Mouse (Mus musculus): Measurements from ENCODE around the gene Krtap10-4. TPM values are rescaled to one million over a fixed set of nuclear protein-coding genes. Genes with fewer than 3 reads are reported as not detected.
"Not testable (repeated sequence)": the region's sequence is repeated elsewhere in the genome, so short reads cannot be mapped to it uniquely, and the experiment has no call there.

Gene Krtap10-4
- polyA plus RNA-seq, 1 experiment from 2014 or later = not detected

DNA sequence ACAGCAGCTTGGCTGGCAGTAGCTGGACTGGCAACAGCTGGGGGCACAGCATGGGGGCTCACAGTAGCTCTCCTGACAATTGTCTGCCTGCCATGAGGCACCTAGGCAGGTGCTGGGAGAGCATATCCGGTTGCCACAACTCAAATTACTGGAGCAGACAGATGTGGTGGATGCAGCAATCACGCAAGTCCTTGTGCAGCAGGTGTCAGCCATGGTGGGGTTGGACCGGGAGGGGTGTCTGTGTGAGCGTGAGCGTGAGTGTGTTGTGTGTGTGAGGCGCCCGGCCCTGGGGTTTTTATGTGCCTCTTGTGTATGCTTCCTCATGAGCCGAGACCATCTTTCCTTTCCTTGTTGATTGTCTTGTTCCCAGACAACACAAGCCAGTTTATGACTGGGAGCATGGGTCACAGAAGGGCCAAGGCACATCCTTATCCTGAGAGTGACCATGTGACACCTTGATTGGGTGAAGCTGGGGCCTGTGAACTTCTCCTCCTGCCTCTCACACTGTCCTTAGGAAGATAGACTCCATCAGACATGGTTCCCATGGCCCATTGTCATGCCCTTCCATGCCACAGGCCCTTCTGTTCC, 27.9 kb downstream of the Krtap10-4 start, which contains the start of gene Gm19668:
TSS of gene Gm19668 (minus strand) at position 213 of the 588 bp plus-strand sequence.
- no peak within 1 kb of the TSS for H3K9ac ChIP-seq (ENCODE audit: low read length)
- H3K4me2 ChIP-seq (ENCODE audit: low read depth, low read length, severe bottlenecking) = no peak within 1 kb of the TSS
- ATAC-seq (replicated peaks; ENCODE audit: low FRiP score) (no peak), DNase-seq (ENCODE audit: low spot score) (no peak)
- H3K4me3 ChIP-seq (ENCODE audit: low read depth, low read length) = no peak within 1 kb of the TSS
- no peaks in the 10 kb centered on the region for H3K4me1 ChIP-seq (replicated peaks; ENCODE audit: control insufficient read depth, insufficient read depth, low read length)
- H3K9me3 ChIP-seq (ENCODE audit: control insufficient read depth, low read length) = no peaks in the 10 kb centered on the region
- no peaks in the 10 kb centered on the region for H3K27me3 ChIP-seq (ENCODE audit: control insufficient read depth, insufficient read depth, low read length)
- WGBS = 64% methylated on average over 8 of the region's 8 CpGs
- peak within 1 kb of the TSS; percentile 14 for H3K27ac ChIP-seq (ENCODE audit: low read depth, low read length)
- H3K36me3 ChIP-seq (ENCODE audit: control insufficient read depth, insufficient read depth, low read length) = no peaks in the 10 kb centered on the region

DNA sequence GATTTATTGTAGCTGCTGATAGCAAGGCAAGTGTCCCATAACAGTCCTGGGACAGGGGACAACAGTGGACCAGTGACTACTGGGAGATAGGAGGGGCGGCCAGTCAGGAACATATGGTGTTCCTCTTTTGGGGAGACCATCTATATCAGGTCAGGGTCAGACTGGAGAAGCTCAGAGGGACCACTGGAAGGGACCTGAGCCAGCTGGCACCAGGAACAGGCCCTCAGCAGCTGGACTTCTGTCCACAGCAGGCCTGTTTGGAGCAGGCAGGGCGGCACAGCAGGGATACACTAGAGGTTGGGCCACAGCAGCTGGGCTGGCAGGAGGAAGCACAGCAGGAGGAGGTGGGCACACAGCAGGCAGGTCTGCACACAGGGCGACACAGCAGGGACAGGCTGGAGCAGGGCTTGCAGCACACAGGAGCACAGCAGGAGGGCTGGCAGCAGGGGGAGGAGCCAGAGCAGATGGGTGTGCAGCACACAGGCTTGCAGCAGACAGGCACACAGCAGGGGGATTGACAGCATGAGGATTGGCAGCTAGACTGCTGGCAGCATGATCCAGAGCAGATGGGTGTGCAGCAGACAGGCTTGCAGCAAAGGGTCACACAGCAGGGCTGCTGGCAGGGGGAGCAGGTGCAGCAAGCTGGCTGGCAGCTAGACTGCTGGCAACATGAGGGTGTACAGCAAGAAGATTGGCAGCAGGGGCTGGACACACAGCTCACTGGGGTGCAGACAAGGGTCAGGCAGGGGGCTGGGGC, 28.6 kb downstream of the Krtap10-4 start:
- DNase-seq (ENCODE audit: low spot score) = not testable (repeated sequence)

GRCm38 (mm10) chr10:77797677-77798076, 29.2 kb downstream of the Krtap10-4 start:
- peak overlapping the region; percentile 14; the same call in 1 of the 2 replicates for H3K27ac ChIP-seq (ENCODE audit: low read depth, low read length)

More for the DNA sequence above, 28.6 kb downstream of the Krtap10-4 start:
- H3K9me3 ChIP-seq (ENCODE audit: control insufficient read depth, low read length); H3K27me3 ChIP-seq (ENCODE audit: control insufficient read depth, insufficient read depth, low read length); H3K4me2 ChIP-seq (ENCODE audit: low read depth, low read length, severe bottlenecking); H3K4me3 ChIP-seq (ENCODE audit: low read depth, low read length); H3K36me3 ChIP-seq (ENCODE audit: control insufficient read depth, insufficient read depth, low read length); H3K9ac ChIP-seq (ENCODE audit: low read length); H3K4me1 ChIP-seq (replicated peaks; ENCODE audit: control insufficient read depth, insufficient read depth, low read length); ATAC-seq (replicated peaks; ENCODE audit: low FRiP score): not testable (repeated sequence)
- peak overlapping the region; percentile 14 for H3K27ac ChIP-seq (ENCODE audit: low read depth, low read length)
- 28% methylated on average over 3 of the region's 3 CpGs for WGBS

DNA sequence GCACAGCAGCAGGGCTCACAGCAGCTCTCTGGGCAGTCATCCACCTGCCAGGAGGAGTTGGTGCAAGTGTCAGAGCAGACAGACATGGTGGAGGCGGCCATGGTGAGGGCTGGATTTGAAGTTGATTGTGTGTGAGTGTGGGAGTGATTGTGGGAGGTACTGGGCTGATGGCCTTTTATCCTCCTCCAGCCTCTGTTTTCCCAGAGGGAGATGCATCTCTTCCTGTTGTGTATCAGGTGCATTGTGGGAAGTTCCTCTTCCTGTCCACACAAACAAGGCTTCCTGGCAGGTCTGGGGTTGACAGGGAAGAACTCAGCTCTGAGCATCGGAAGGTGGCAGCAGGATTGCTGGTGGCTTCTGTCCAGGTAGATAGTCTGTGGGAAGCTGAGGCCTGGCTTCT, 31.9 kb downstream of the Krtap10-4 start, which contains the start of gene Gm9639:
TSS of gene Gm9639 (minus strand) at position 101 of the 400 bp plus-strand sequence.
- Histone ChIP-seq H3K9me3 (ENCODE audit: control insufficient read depth, low read length) (no peaks in the 10 kb centered on the region), H3K4me1 (replicated peaks; ENCODE audit: control insufficient read depth, insufficient read depth, low read length) (no peaks in the 10 kb centered on the region), H3K36me3 (ENCODE audit: control insufficient read depth, insufficient read depth, low read length) (no peaks in the 10 kb centered on the region), H3K4me3 (ENCODE audit: low read depth, low read length) (no peak within 1 kb of the TSS), H3K27me3 (ENCODE audit: control insufficient read depth, insufficient read depth, low read length) (no peaks in the 10 kb centered on the region), H3K27ac (ENCODE audit: low read depth, low read length) (no peak within 1 kb of the TSS), H3K4me2 (ENCODE audit: low read depth, low read length, severe bottlenecking) (no peak within 1 kb of the TSS), H3K9ac (ENCODE audit: low read length) (no peak within 1 kb of the TSS)
- DNase-seq (ENCODE audit: low spot score) (no peak), ATAC-seq (replicated peaks; ENCODE audit: low FRiP score) (no peak)
- 63% methylated on average over 2 of the region's 2 CpGs for WGBS

More at GRCm38 (mm10) chr10:77797677-77798076, 29.2 kb downstream of the Krtap10-4 start:
- Histone ChIP-seq H3K27me3 (ENCODE audit: control insufficient read depth, insufficient read depth, low read length) (no peaks in the 10 kb centered on the region), H3K9me3 (ENCODE audit: control insufficient read depth, low read length) (no peaks in the 10 kb centered on the region), H3K4me3 (ENCODE audit: low read depth, low read length) (no peak overlapping the region), H3K9ac (ENCODE audit: low read length) (no peak overlapping the region), H3K36me3 (ENCODE audit: control insufficient read depth, insufficient read depth, low read length) (no peaks in the 10 kb centered on the region), H3K4me2 (ENCODE audit: low read depth, low read length, severe bottlenecking) (no peak overlapping the region), H3K4me1 (replicated peaks; ENCODE audit: control insufficient read depth, insufficient read depth, low read length) (no peaks in the 10 kb centered on the region)
- WGBS = 15% methylated on average over 3 of the region's 3 CpGs
- no peak for ATAC-seq (replicated peaks; ENCODE audit: low FRiP score)
- no peak for DNase-seq (ENCODE audit: low spot score)

GRCm38 (mm10) chr10:77788621-77789020, 38.3 kb downstream of the Krtap10-4 start:
- 83% methylated on average over 2 of the region's 2 CpGs for WGBS
- Histone ChIP-seq H3K9ac (ENCODE audit: low read length) (no peak overlapping the region), H3K4me3 (ENCODE audit: low read depth, low read length) (no peak overlapping the region), H3K4me2 (ENCODE audit: low read depth, low read length, severe bottlenecking) (no peak overlapping the region), H3K27me3 (ENCODE audit: control insufficient read depth, insufficient read depth, low read length) (no peaks in the 10 kb centered on the region), H3K36me3 (ENCODE audit: control insufficient read depth, insufficient read depth, low read length) (no peaks in the 10 kb centered on the region), H3K9me3 (ENCODE audit: control insufficient read depth, low read length) (no peaks in the 10 kb centered on the region), H3K4me1 (replicated peaks; ENCODE audit: control insufficient read depth, insufficient read depth, low read length) (no peaks in the 10 kb centered on the region), H3K27ac (ENCODE audit: low read depth, low read length) (no peak overlapping the region)
- no peak for ATAC-seq (replicated peaks; ENCODE audit: low FRiP score)
- DNase-seq (ENCODE audit: low spot score) = no peak

- H3K4me2 ChIP-seq (ENCODE audit: low read depth, low read length, severe bottlenecking); H3K9ac ChIP-seq (ENCODE audit: low read length); H3K9me3 ChIP-seq (ENCODE audit: control insufficient read depth, low read length); H3K27ac ChIP-seq (ENCODE audit: low read depth, low read length); H3K4me1 ChIP-seq (replicated peaks; ENCODE audit: control insufficient read depth, insufficient read depth, low read length); DNase-seq (ENCODE audit: low spot score); H3K4me3 ChIP-seq (ENCODE audit: low read depth, low read length); ATAC-seq (replicated peaks; ENCODE audit: low FRiP score); H3K36me3 ChIP-seq (ENCODE audit: control insufficient read depth, insufficient read depth, low read length); H3K27me3 ChIP-seq (ENCODE audit: control insufficient read depth, insufficient read depth, low read length): not testable (repeated sequence)
- 75% methylated on average over 1 of the region's 1 CpGs for WGBS
Measured at GRCm38 (mm10) chr10:77787876-77788275, 39.0 kb downstream of the Krtap10-4 start, which contains the start of gene Gm7137. Gene Gm7137 (minus strand): TSS chr10:77788200.

DNA sequence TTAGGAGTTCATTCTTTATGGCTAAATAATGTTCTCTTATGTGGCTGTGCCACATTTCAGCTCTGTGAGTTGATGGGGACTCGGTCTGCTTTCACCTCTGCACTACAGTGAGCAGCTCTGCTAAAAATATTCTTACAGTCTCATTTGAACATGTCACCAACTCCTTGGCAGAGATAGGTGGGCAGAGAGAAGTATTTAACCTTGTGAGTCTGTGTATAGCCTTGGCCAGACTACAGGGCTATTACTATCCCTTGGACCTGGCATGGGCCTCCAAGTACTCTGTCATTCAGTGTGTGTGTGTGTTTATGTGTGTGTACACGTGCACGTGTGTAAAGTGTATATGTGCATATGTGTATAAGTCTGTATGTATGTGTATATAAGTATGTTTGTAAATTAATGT, 43.5 kb downstream of the Krtap10-4 start:
- WGBS = 83% methylated on average over 1 of the region's 3 CpGs
- H3K27me3 ChIP-seq (ENCODE audit: control insufficient read depth, insufficient read depth, low read length); H3K9me3 ChIP-seq (ENCODE audit: control insufficient read depth, low read length); DNase-seq (ENCODE audit: low spot score); ATAC-seq (replicated peaks; ENCODE audit: low FRiP score); H3K4me3 ChIP-seq (ENCODE audit: low read depth, low read length); H3K27ac ChIP-seq (ENCODE audit: low read depth, low read length); H3K4me2 ChIP-seq (ENCODE audit: low read depth, low read length, severe bottlenecking); H3K9ac ChIP-seq (ENCODE audit: low read length); H3K36me3 ChIP-seq (ENCODE audit: control insufficient read depth, insufficient read depth, low read length); H3K4me1 ChIP-seq (replicated peaks; ENCODE audit: control insufficient read depth, insufficient read depth, low read length): not testable (repeated sequence)

DNA sequence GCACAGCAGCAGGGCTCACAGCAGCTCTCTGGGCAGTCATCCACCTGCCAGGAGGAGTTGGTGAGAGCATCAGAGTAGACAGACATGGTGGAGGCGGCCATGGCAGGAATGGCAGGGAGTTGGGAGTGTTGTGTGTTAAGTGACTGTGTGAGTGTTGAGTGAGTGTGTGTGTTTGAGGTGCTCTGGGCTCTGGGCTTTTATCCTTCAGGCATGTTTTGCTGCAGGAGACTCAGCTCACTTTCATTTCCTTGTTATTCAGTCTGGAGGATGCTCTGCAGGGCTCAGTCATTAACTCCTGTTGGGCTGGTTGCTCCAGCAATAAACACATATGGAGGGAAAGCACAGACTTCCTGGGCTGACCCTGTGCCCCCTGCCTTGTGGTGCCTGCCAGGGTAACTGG, 44.5 kb downstream of the Krtap10-4 start, which contains the start of gene Gm3250:
TSS of gene Gm3250 (minus strand) at position 101 of the 400 bp plus-strand sequence.
- H3K27ac ChIP-seq (ENCODE audit: low read depth, low read length); H3K4me3 ChIP-seq (ENCODE audit: low read depth, low read length); H3K4me2 ChIP-seq (ENCODE audit: low read depth, low read length, severe bottlenecking); ATAC-seq (replicated peaks; ENCODE audit: low FRiP score); DNase-seq (ENCODE audit: low spot score); H3K9ac ChIP-seq (ENCODE audit: low read length); H3K27me3 ChIP-seq (ENCODE audit: control insufficient read depth, insufficient read depth, low read length); H3K36me3 ChIP-seq (ENCODE audit: control insufficient read depth, insufficient read depth, low read length); H3K9me3 ChIP-seq (ENCODE audit: control insufficient read depth, low read length); H3K4me1 ChIP-seq (replicated peaks; ENCODE audit: control insufficient read depth, insufficient read depth, low read length): not testable (repeated sequence)
- 67% methylated on average over 1 of the region's 1 CpGs for WGBS
